Mouse (Mus musculus) adrenal gland, adult 2 months (tissue): ENCODE measurements around the gene Clrn2. TPM values are rescaled to one million over a fixed set of nuclear protein-coding genes. Genes with fewer than 3 reads are reported as not detected.

Experiments
- DNase-seq: peaks from one replicate; pipeline ENCODE4 v3.0.0; 2021
- polyA plus RNA-seq: library from polyadenylated mRNA; depleted of rRNA; stranded (reverse); fragments of >200 nt; gene quantifications from 2 replicates; pipeline ENCODE4 v1.2.3, GENCODE M21; 2012; rRNA removed
- total RNA-seq, 2 experiments: library from RNA; stranded (reverse); gene quantifications; 2 replicates each; pipeline ENCODE4 v1.2.3; 2021

Clrn2 gene
- total and polyA plus RNA-seq, 3 experiments, result not detected

GRCm38 (mm10) chr5:45510071-45510470 is 56.5 kb downstream of the Clrn2 start:
- DNase-seq, result no peak

- no peak for DNase-seq
Measured at GRCm38 (mm10) chr5:45512908-45513307, 59.4 kb downstream of the Clrn2 start.

GRCm38 (mm10) chr5:45513511-45513910 is 60.0 kb downstream of the Clrn2 start:
- no peak for DNase-seq

Other genes with a start within 250 kb of the Clrn2 start
- 100 to 1,000 TPM; 106 to 138 TPM for gene Qdpr, start 3.5 kb upstream of the Clrn2 start, total RNA-seq
- gene Qdpr, start 3.5 kb upstream of the Clrn2 start, polyA plus RNA-seq, result 91.6 and 107 TPM in 2 replicates
- 10 to 100 TPM; 49.6 to 69.6 TPM for gene Lap3, start 39.6 kb downstream of the Clrn2 start, total RNA-seq
- 5.7 and 6.6 TPM in 2 replicates for gene Lap3, start 39.6 kb downstream of the Clrn2 start, polyA plus RNA-seq
- gene Med28, start 66.5 kb downstream of the Clrn2 start, total RNA-seq, result 100 to 1,000 TPM in 1 of 2 experiments, 10 to 100 TPM in 1; 78.9 to 107 TPM
- 145 and 147 TPM in 2 replicates for gene Med28, start 66.5 kb downstream of the Clrn2 start, polyA plus RNA-seq
- gene Fam184b, start 185.9 kb downstream of the Clrn2 start, total RNA-seq, result under 1 TPM; 0.17 to 0.41 TPM
- gene Fam184b, start 185.9 kb downstream of the Clrn2 start, polyA plus RNA-seq, result not detected in 2 replicates
- under 1 TPM; 0.73 to 0.98 TPM for gene Ncapg, start 216.2 kb downstream of the Clrn2 start, total RNA-seq
- 0.09 and 0.10 TPM in 2 replicates for gene Ncapg, start 216.2 kb downstream of the Clrn2 start, polyA plus RNA-seq